Mouse (Mus musculus) stomach, postnatal 0 days (tissue): Measurements from ENCODE around the gene Uap1.

Experiments
- CTCF ChIP-seq: IDR thresholded peaks from 2 replicates; pipeline ENCODE4 v1.5.1; 2016; ENCODE audit warnings: antibody characterized with exemption, low read depth, mild to moderate bottlenecking, moderate library complexity
- EP300 ChIP-seq: optimal IDR thresholded peaks from 2 replicates; pipeline ENCODE3; 2016; ENCODE audit warnings: antibody characterized with exemption

- TF ChIP-seq CTCF (no peak), EP300 (no peak)
These were observed 15.5 kb upstream of the Uap1 start for GRCm38 (mm10) chr1:170190225-170190624.
